Mouse (Mus musculus) limb, embryonic 15.5 days (tissue): ENCODE data around the gene Tyw5. TPM values are rescaled to one million over a fixed set of nuclear protein-coding genes. Genes with fewer than 3 reads are reported as not detected.

Experiments
- ATAC-seq: fragments of 200-750 bp; cut with Nextera tagmentation; 2 replicates; pipeline ENCODE4 v1.8.0; 2017; ENCODE audit warnings: low read depth, moderate TSS enrichment; ENCODE audit not compliant: insufficient number of reproducible peaks, low FRiP score, low TSS enrichment
- H3K27ac ChIP-seq: fragments of 300-500 bp; sonication (generic); 2 replicates; pipeline ENCODE4 v1.5.1; 2015; ENCODE audit warnings: moderate library complexity, mild to moderate bottlenecking, inconsistent platforms
- H3K27me3 ChIP-seq: fragments of 300-500 bp; sonication (generic); 2 replicates; pipeline ENCODE4 v1.6.1; 2015; ENCODE audit warnings: inconsistent platforms
- H3K36me3 ChIP-seq: fragments of 300-500 bp; sonication (generic); 2 replicates; pipeline ENCODE4 v1.6.1; 2015; ENCODE audit warnings: inconsistent platforms
- H3K4me1 ChIP-seq: fragments of 300-500 bp; sonication (generic); 2 replicates; pipeline ENCODE4 v1.6.1; 2015; ENCODE audit warnings: inconsistent platforms
- H3K4me2 ChIP-seq: fragments of 300-500 bp; sonication (generic); 2 replicates; pipeline ENCODE4 v1.6.1; 2015; ENCODE audit warnings: mild to moderate bottlenecking, inconsistent platforms
- H3K4me3 ChIP-seq: fragments of 300-500 bp; sonication (generic); 2 replicates; pipeline ENCODE4 v1.5.1; 2015; ENCODE audit warnings: mild to moderate bottlenecking, inconsistent platforms
- H3K9ac ChIP-seq: fragments of 300-500 bp; sonication (generic); 2 replicates; pipeline ENCODE4 v1.6.1; 2015; ENCODE audit warnings: inconsistent platforms
- H3K9me3 ChIP-seq: fragments of 300-500 bp; sonication (generic); 2 replicates; pipeline ENCODE4 v1.6.1; 2016; ENCODE audit warnings: inconsistent platforms
- WGBS: fragments of 180-500 bp; shearing (Covaris S2); methylation state at CpG from one replicate; pipeline ENCODE4 v1.1.7; 2015; 5-methylcytosine and 5-hydroxymethylcytosine counted together
- polyA plus RNA-seq: library from polyadenylated mRNA; unstranded; fragments of >200 nt; fragmentation: Nextera tagmentation; extraction: Ambion mirVana; gene quantifications from 2 replicates; pipeline ENCODE4 v1.2.1, GENCODE M21; 2015

Gene Tyw5
- polyA plus RNA-seq, 1 experiment from 2014 or later, result 27.6 TPM

DNA sequence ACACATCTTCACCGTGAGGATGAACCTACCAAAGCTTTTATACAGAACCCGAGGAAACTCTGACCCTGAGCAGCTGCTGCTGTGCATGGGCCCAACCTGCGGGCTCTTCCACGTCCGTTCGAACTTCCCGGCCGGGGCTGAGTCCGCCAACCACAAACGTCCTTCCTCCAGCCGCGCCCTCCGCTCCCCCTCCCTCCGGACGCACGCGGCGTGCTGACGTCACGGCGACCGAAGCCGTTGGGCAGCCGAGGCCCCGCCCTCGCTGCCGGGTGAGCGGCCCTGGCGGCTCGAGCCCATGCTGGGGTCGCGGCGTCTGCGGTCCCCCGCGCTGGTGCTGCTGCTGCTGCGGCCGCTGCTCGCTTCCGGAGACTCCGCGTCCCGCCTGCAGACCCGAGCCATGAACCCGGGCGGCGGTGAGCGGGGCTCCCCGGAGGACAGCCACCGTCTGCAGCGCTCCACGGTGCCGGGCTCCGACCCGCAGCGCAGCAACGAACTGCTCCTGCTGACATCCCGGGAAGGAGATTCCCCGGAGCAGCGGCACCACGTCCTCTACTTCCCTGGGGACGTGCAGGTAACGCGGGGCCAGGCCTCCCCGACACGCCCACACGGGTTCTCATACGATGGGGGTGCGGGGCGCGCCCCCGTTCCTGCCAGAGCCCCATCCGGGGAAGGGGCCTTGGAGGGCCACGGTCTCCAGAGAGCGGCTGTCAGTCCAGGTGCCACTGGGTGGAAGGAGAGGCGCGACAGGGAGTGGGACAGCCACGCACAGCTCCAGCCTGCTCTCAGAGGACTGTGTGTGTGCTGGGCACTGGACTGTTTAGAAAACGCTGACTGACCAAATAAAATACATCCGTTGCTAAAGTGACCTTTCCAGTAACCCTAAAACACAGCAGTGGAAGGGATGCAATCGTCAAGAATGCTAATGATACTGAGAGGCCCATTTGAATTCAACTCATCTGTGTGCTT lies 29.2 kb downstream of the Tyw5 start, which contains the start of gene 1700066M21Rik:
1700066M21Rik (plus strand) TSS at position 245 of the 966 bp plus-strand sequence.
- no peaks in the 10 kb centered on the region for H3K36me3 ChIP-seq
- H3K27me3 ChIP-seq, result no peaks in the 10 kb centered on the region
- peaks cover 6% of the 10 kb centered on the region; the same call in 1 of the 2 replicates for H3K4me1 ChIP-seq
- H3K4me3 ChIP-seq, result peak within 1 kb of the TSS; percentile 94
- H3K9me3 ChIP-seq, result no peaks in the 10 kb centered on the region
- peak within 1 kb of the TSS; percentile 90 for H3K9ac ChIP-seq
- H3K4me2 ChIP-seq, result peak within 1 kb of the TSS; percentile 94
- ATAC-seq, result peak; percentile 95
- under 1% methylated on average over 80 of the region's 81 CpGs for WGBS
- H3K27ac ChIP-seq, result peak within 1 kb of the TSS; percentile 75

DNA sequence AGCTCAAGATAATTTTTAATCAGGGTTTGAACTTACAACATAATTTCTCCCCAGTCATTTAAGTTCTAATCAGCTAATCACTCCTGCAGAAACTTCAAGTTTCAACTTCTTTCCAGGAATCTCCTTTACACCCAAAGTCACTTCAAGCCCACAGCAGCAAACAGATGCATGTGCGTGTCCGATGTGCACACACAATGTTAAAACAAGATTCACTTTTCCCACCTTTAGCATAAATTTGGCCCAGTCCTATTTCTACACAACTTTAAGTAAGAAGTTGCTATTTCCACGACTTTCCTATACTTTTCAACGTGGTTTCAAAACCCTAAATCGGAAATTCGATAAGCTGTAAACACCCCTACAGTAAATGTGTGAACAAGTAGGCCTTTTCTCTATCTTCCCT lies 30.1 kb downstream of the Tyw5 start:
- H3K27me3 ChIP-seq, result no peaks in the 10 kb centered on the region
- peak overlapping the region; percentile 94 for H3K4me3 ChIP-seq
- no peaks in the 10 kb centered on the region for H3K36me3 ChIP-seq
- peak overlapping the region; percentile 94 for H3K4me2 ChIP-seq
- no peak overlapping the region for H3K27ac ChIP-seq
- no peak for ATAC-seq
- WGBS, result 64% methylated on average over 6 of the region's 6 CpGs
- H3K9me3 ChIP-seq, result no peaks in the 10 kb centered on the region
- no peak overlapping the region for H3K9ac ChIP-seq
- H3K4me1 ChIP-seq, result peaks cover 6% of the 10 kb centered on the region; the same call in 1 of the 2 replicates

DNA sequence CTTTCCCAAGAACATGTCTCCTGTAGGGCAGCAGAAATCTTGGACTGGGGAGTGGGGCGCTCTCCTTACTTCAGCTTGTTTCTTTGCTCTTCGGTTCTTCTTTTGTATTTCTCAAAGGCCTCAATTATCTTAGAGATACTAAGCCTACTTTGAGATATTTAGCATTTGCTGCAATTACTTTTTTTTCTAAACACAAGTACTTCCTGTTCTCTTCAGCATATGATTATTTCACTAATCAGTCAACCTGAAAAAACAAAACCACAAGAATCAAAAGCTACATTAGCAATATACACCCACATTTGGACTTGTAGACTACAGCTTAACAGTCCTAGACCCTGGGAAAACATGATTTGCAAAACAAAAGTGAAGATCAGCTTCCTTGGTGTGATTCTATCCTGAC lies 31.6 kb downstream of the Tyw5 start:
- Histone ChIP-seq H3K9ac (no peak overlapping the region), H3K27ac (no peak overlapping the region), H3K4me3 (no peak overlapping the region), H3K36me3 (no peaks in the 10 kb centered on the region), H3K27me3 (no peaks in the 10 kb centered on the region), H3K4me2 (no peak overlapping the region), H3K4me1 (peaks cover 6% of the 10 kb centered on the region; the same call in 1 of the 2 replicates), H3K9me3 (no peaks in the 10 kb centered on the region)
- WGBS, result 93% methylated on average over 2 of the region's 2 CpGs
- ATAC-seq, result no peak

DNA sequence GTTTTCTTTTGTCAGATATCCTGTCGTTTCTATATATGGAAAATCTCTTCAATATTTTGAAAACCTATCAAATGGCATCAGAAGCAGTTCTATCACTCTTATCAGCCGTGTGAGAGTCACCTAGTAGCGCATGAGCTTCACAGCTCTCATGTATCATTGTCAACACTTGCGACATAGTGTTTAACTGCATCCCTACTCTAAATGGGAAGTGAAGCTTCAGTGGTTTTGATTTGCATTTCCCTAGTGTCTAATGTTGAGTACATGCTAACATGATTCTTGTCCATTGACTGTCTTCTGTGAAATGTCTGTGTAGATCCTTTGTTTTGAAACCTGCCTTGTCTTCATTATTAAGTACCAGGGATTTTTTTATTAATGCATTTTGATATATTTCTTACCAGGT lies 36.5 kb downstream of the Tyw5 start:
- Histone ChIP-seq H3K27me3 (no peaks in the 10 kb centered on the region), H3K36me3 (no peaks in the 10 kb centered on the region), H3K9ac (no peak overlapping the region), H3K4me3 (no peak overlapping the region), H3K4me1 (no peaks in the 10 kb centered on the region), H3K27ac (no peak overlapping the region), H3K9me3 (no peaks in the 10 kb centered on the region), H3K4me2 (no peak overlapping the region)
- ATAC-seq, result no peak
- WGBS, result 84% methylated on average over 4 of the region's 4 CpGs

DNA sequence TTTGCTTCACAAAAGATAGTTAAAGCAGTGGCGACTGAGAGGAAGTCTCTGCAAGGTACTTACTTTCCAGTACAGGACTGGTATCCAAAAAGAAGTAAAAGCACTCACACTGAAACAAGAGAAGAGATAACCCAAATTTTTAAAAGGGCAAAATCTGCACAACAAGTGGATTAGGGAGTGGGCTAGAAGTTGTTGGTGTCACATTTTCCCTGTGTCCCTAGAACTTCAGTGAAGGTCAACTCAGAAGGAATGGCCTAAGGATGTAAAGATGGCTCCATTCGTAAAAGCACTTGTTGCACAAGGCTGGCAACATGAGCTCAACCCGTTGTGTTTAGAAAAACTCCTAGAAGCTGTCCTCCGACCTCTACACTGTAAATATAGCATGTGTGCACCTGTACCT lies 37.8 kb downstream of the Tyw5 start:
- H3K27me3 ChIP-seq, result no peaks in the 10 kb centered on the region
- H3K9ac ChIP-seq, result no peak overlapping the region
- no peak overlapping the region for H3K4me3 ChIP-seq
- no peak overlapping the region for H3K27ac ChIP-seq
- H3K36me3 ChIP-seq, result no peaks in the 10 kb centered on the region
- no peaks in the 10 kb centered on the region for H3K4me1 ChIP-seq
- 81% methylated on average over 4 of the region's 4 CpGs for WGBS
- no peak overlapping the region for H3K4me2 ChIP-seq
- ATAC-seq, result no peak
- no peaks in the 10 kb centered on the region for H3K9me3 ChIP-seq

DNA sequence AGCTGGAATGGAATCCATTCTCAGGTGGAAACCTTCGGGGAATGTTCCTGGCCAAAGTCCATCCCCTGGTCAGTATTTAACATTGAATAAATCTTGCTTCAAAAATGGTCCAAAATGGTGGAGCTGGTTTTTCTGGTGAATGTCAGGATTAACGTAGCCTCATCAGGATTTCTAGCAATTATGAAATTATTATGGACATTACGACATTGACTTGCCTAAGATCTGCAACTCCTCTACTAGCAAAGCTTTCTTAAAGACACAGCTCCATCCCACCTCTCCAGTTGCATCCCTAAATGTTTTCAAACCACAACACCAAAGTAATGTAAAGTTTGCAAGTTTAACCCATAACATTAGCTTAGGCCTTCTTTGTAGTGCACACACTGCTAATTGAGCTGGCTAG lies 39.5 kb downstream of the Tyw5 start:
- Histone ChIP-seq H3K4me3 (no peak overlapping the region), H3K27ac (no peak overlapping the region), H3K9ac (no peak overlapping the region), H3K27me3 (no peaks in the 10 kb centered on the region), H3K9me3 (no peaks in the 10 kb centered on the region), H3K4me2 (no peak overlapping the region), H3K4me1 (no peaks in the 10 kb centered on the region), H3K36me3 (no peaks in the 10 kb centered on the region)
- WGBS, result 83% methylated on average over 3 of the region's 3 CpGs
- no peak for ATAC-seq

DNA sequence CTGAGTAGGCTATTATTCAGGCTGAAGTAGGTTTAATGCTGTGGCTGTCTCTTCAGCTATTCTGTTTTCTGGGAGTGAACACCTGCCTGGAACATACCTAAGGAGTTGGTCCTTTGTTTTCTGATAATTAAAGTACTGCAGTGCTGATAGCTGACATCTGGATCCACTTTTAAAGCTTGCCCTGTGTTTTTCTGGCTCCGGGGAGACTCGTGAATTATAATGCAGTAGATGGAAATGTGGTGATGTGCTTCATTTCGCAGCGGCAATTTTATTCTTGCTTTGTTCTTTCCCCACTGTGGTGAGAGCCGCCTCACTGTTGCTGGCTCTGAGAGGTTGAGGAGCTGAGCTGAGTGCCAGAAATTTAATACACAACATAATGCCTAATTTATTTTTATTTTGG lies 48.4 kb downstream of the Tyw5 start:
- H3K4me1 ChIP-seq, result peaks cover 4% of the 10 kb centered on the region; the same call in 1 of the 2 replicates

DNA sequence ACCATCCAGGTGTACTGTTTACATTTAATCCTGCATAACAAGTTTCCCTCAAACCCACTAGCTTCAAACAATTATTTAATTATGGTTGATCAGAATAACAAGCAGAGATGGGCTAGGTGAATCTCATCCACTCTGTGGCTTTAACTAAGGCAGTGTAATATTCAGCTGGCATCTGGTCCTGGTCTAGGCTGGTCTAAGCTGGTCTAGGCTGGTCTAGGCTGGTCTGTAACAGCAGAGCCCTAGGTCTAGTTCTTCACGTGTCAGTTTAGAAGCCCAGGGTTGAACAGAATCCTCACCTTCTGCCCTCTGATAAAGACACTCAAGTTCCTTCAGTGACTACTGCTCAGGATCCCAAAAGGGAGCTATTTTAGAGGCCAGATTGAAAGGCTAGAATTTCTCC lies 55.0 kb downstream of the Tyw5 start:
- no peaks in the 10 kb centered on the region for H3K36me3 ChIP-seq
- no peak for ATAC-seq
- H3K27ac ChIP-seq, result no peak overlapping the region
- H3K9me3 ChIP-seq, result no peaks in the 10 kb centered on the region
- no peak overlapping the region for H3K4me2 ChIP-seq
- H3K27me3 ChIP-seq, result 0 out of 2 replicates have a peak, but pooled peaks cover 5% of the 10 kb centered on the region
- H3K4me3 ChIP-seq, result no peak overlapping the region
- 65% methylated on average over 1 of the region's 1 CpGs for WGBS
- no peaks in the 10 kb centered on the region for H3K4me1 ChIP-seq
- H3K9ac ChIP-seq, result no peak overlapping the region

More for the DNA sequence above, 48.4 kb downstream of the Tyw5 start:
- Histone ChIP-seq H3K27me3 (no peaks in the 10 kb centered on the region), H3K27ac (no peak overlapping the region; the same call in 1 of the 2 replicates), H3K9ac (no peak overlapping the region), H3K36me3 (no peaks in the 10 kb centered on the region), H3K4me2 (no peak overlapping the region), H3K9me3 (no peaks in the 10 kb centered on the region), H3K4me3 (no peak overlapping the region)
- 19% methylated on average over 5 of the region's 5 CpGs for WGBS
- no peak for ATAC-seq

DNA sequence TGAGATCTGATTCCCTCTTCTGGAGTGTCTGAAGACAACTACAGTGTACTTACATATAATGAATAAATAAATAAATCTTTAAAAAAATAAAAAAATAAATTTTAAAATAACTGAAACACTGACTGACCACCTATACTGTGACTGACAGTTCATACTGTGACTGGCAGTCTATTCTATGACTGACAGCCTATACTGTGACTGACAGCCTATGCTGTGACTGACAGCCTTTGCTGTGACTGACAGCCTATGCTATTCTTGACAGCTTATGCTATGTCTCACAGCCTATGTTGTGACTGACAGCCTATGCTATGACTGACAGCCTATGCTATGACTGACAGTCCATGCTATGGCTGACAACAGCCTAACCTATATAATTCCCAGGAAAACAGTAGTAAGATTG lies 59.4 kb downstream of the Tyw5 start:
- H3K27me3 ChIP-seq, result no peaks in the 10 kb centered on the region
- no peaks in the 10 kb centered on the region for H3K4me1 ChIP-seq
- no peak overlapping the region for H3K27ac ChIP-seq
- no peak overlapping the region for H3K9ac ChIP-seq
- H3K9me3 ChIP-seq, result no peaks in the 10 kb centered on the region
- no peak overlapping the region for H3K4me2 ChIP-seq
- ATAC-seq, result no peak
- no peak overlapping the region for H3K4me3 ChIP-seq
- H3K36me3 ChIP-seq, result no peaks in the 10 kb centered on the region

DNA sequence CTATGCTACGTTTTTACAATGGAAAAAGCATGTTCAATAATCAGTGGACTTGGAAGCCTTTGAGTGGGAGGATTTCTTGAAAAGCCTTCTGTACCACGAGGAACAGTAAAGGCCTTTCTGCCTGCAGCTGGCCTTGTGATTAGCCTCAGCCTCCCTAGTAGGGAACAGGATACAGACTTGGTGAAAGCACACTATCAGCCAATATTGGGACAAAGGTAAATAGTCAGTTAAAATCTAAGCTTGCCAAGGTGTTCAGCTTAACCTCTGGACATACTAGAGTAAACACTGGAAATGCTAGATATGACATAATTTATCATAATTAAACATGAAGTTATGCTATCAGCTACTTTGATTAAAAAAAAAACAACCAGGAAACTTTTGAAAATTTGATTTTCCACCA lies 65.7 kb downstream of the Tyw5 start:
- no peak overlapping the region for H3K4me2 ChIP-seq
- no peak overlapping the region for H3K9ac ChIP-seq
- H3K27me3 ChIP-seq, result peaks cover 4% of the 10 kb centered on the region; the same call in 1 of the 2 replicates
- ATAC-seq, result no peak
- H3K36me3 ChIP-seq, result no peaks in the 10 kb centered on the region
- no peaks in the 10 kb centered on the region for H3K4me1 ChIP-seq
- 29% methylated on average over 2 of the region's 2 CpGs for WGBS
- H3K9me3 ChIP-seq, result no peaks in the 10 kb centered on the region
- no peak overlapping the region for H3K27ac ChIP-seq
- H3K4me3 ChIP-seq, result no peak overlapping the region

DNA sequence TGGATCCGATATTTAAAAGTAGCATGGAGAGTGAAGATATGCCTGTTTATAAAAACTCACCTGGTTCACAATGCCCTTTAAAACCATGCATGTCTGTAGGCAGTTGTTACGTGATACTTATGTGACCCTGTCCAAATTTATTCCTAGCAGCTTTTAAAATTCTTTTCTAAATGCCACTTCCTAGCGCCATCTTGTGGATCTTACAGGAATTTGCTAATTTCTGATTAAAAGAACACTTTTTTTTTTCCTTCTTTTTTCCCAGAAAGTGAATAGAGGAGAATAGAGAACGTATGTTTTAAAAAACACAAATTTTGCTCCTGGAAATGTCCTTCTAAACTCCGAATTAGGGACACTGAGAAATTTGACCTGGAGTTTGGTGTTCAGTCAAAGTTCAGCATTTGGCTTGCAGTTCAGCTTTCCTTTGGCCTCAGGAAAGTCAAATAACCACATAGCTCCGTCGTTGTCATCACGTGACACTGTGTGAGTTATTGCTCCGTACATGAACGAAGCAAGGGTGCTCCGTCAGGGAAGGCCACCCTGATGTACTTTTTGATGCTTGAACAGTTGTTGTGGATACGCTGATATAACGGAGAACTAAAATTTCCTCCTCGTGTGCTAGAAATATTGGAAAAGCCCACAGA lies 67.6 kb downstream of the Tyw5 start:
- Histone ChIP-seq H3K4me1 (no peaks in the 10 kb centered on the region), H3K9ac (no peak overlapping the region), H3K36me3 (no peaks in the 10 kb centered on the region), H3K4me3 (no peak overlapping the region), H3K4me2 (no peak overlapping the region), H3K27me3 (peaks cover 4% of the 10 kb centered on the region; the same call in 1 of the 2 replicates), H3K27ac (no peak overlapping the region), H3K9me3 (no peaks in the 10 kb centered on the region)
- 46% methylated on average over 14 of the region's 14 CpGs for WGBS
- ATAC-seq, result no peak
